Mouse (Mus musculus) midbrain, embryonic 14.5 days (tissue): ENCODE data around the gene Vmn1r126. TPM values are rescaled to one million over a fixed set of nuclear protein-coding genes. Genes with fewer than 3 reads are reported as not detected.
"Not testable (repeated sequence)": the region's sequence is repeated elsewhere in the genome, so short reads cannot be mapped to it uniquely, and the experiment has no call there.

Experiments
- ATAC-seq: fragments of 200-750 bp; cut with Nextera tagmentation; 2 replicates; pipeline ENCODE4 v1.8.0; 2017; ENCODE audit warnings: moderate number of reproducible peaks, moderate library complexity; ENCODE audit not compliant: low FRiP score, low TSS enrichment
- DNase-seq: peaks from one replicate; pipeline ENCODE4 v3.0.0-alpha.2; 2015
- H3K27ac ChIP-seq: fragments of 300-500 bp; sonication (generic); replicated peaks from 2 replicates; pipeline ENCODE4 v1.5.1; 2014; ENCODE audit warnings: mild to moderate bottlenecking, low read depth, low read length, moderate library complexity
- H3K27me3 ChIP-seq: fragments of 300-500 bp; sonication (generic); 2 replicates; pipeline ENCODE4 v1.6.1; 2014; ENCODE audit warnings: low read length, control low read depth, mixed read lengths; ENCODE audit not compliant: control insufficient read depth, insufficient read depth
- H3K36me3 ChIP-seq: fragments of 300-500 bp; sonication (generic); 2 replicates; pipeline ENCODE4 v1.6.1; 2014; ENCODE audit warnings: low read length, control low read depth; ENCODE audit not compliant: control insufficient read depth, insufficient read depth
- H3K4me1 ChIP-seq: fragments of 300-500 bp; sonication (generic); 2 replicates; pipeline ENCODE4 v1.6.1; 2014; ENCODE audit warnings: mild to moderate bottlenecking, antibody characterized with exemption, low read length, control low read depth; ENCODE audit not compliant: control insufficient read depth, insufficient read depth
- H3K4me2 ChIP-seq: fragments of 300-500 bp; sonication (generic); 2 replicates; pipeline ENCODE4 v1.6.1; 2014; ENCODE audit warnings: mild to moderate bottlenecking, low read length, moderate library complexity
- H3K4me3 ChIP-seq: fragments of 300-500 bp; sonication (generic); replicated peaks from 2 replicates; pipeline ENCODE4 v1.5.1; 2014; ENCODE audit warnings: low read depth, low read length
- H3K9ac ChIP-seq: fragments of 300-500 bp; sonication (generic); replicated peaks from 2 replicates; pipeline ENCODE4 v1.6.1; 2014; ENCODE audit warnings: mild to moderate bottlenecking, low read length, moderate library complexity
- H3K9me3 ChIP-seq: fragments of 300-500 bp; sonication (generic); 2 replicates; pipeline ENCODE4 v1.6.1; 2016; ENCODE audit warnings: low read length, control low read depth, mixed read lengths; ENCODE audit not compliant: control insufficient read depth
- WGBS: fragments of 180-500 bp; shearing (Covaris S2); extraction: QIAGEN DNeasy Blood & Tissue Kit; methylation state at CpG from one replicate; pipeline ENCODE4 v1.1.7; 2014; 5-methylcytosine and 5-hydroxymethylcytosine counted together
- polyA plus RNA-seq: library from polyadenylated mRNA; unstranded; fragments of >200 nt; fragmentation: Nextera tagmentation; extraction: Ambion mirVana; gene quantifications from 2 replicates; pipeline ENCODE4 v1.2.1, GENCODE M21; 2014

Gene Vmn1r126
- polyA plus RNA-seq: not detected in 2 replicates

DNA sequence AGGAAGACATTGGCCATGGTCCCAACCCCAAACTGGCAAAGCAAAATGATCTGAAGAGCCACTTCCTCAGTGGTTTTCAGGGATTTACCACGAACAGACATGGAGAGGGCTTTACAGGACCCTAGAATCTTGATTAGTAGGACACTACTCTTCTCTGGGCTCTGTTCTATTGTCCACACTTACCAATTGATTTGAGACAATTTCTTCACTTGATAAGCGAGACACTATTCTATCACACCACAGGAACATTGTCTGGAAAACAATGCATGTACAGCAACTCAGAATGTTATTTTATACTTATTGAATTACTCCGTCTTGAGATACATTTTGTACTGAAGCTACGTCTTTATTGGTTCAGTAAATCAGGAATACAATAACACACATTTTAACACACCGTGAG lies at the start of gene Vmn1r126:
Gene Vmn1r126 (minus strand): TSS at position 101 of the 400 bp plus-strand sequence.
- not testable (repeated sequence) for H3K4me2 ChIP-seq, H3K4me3 ChIP-seq, ATAC-seq, H3K4me1 ChIP-seq, H3K9me3 ChIP-seq, DNase-seq, H3K27ac ChIP-seq, H3K9ac ChIP-seq, H3K36me3 ChIP-seq, H3K27me3 ChIP-seq
- no CpG with 5 or more reads among the region's 5 CpGs for whole genome bisulfite sequencing

DNA sequence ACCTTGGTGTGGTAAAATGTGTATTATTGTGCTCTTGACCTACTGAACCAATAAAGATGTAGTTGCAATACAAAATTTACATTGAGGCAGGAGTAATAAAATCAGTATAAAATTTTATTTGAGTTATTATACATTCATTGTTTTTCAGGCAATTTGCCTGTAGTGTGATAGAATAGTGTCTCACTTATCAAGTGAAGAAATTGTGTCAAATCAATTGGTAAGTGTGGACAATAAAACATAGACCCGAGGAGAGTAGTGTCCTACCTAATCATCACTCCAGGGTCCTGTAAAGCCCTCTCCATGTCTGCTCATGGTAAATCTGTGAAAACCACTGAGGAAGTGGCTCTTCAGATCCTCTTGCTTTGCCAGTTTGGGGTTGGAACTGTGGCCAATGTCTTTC lies 47.8 kb upstream of the Vmn1r126 start, which contains the start of gene Vmn1r128:
Gene Vmn1r128 (plus strand): TSS at position 301 of the 400 bp plus-strand sequence.
- not testable (repeated sequence) for H3K27ac ChIP-seq, H3K27me3 ChIP-seq, ATAC-seq, H3K9me3 ChIP-seq, H3K4me3 ChIP-seq, H3K9ac ChIP-seq, H3K4me1 ChIP-seq, DNase-seq, H3K36me3 ChIP-seq, H3K4me2 ChIP-seq
- WGBS: 82% methylated on average over 1 of the region's 1 CpGs

DNA sequence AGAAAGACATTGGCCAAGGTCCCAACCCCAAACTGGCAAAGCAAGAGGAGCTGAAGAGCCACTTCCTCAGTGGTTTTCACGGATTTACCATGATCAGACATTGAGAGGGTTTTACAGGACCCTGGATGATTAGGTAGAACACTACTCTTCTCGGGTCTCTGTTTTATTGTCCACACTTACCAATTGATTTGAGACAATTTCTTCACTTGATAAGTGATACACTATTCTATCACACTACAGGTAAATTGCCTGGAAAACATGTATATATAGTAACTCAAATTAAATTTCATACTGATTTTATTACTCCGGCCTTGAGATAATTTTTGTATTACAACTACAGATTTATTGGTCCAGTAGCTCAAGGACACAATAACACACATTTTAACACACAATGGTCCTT lies 18.5 kb upstream of the Vmn1r126 start, which contains the start of gene Vmn1r127:
Gene Vmn1r127 (minus strand): TSS at position 101 of the 400 bp plus-strand sequence.
- H3K36me3 ChIP-seq, DNase-seq, H3K4me2 ChIP-seq, H3K9ac ChIP-seq, H3K27me3 ChIP-seq, H3K4me3 ChIP-seq, H3K27ac ChIP-seq, H3K4me1 ChIP-seq, ATAC-seq, H3K9me3 ChIP-seq: not testable (repeated sequence)
- no CpG with 5 or more reads among the region's 3 CpGs for WGBS

DNA sequence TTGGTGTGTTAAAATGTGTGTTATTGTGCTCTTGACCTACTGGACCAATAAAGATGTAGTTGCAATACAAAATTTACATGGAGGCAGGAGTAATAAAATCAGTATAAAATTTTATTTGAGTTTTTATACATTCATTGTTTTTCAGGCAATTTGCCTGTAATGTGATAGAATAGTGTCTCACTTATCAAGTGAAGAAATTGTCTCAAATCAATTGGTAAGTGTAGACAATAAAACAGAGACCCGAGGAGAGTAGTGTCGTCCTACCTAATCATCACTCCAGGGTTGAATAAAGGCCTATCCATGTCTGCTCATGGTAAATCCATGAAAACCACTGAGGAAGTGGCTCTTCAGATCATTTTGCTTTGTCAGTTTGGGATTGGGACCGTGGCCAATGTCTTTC lies 29.4 kb downstream of the Vmn1r126 start, which contains the start of gene Vmn1r125:
Gene Vmn1r125 (plus strand): TSS at position 301 of the 400 bp plus-strand sequence.
- not testable (repeated sequence) for H3K9me3 ChIP-seq, ATAC-seq, H3K27ac ChIP-seq, H3K4me3 ChIP-seq, DNase-seq, H3K4me2 ChIP-seq, H3K4me1 ChIP-seq, H3K27me3 ChIP-seq, H3K9ac ChIP-seq, H3K36me3 ChIP-seq
- whole genome bisulfite sequencing: 62% methylated on average over 3 of the region's 3 CpGs

DNA sequence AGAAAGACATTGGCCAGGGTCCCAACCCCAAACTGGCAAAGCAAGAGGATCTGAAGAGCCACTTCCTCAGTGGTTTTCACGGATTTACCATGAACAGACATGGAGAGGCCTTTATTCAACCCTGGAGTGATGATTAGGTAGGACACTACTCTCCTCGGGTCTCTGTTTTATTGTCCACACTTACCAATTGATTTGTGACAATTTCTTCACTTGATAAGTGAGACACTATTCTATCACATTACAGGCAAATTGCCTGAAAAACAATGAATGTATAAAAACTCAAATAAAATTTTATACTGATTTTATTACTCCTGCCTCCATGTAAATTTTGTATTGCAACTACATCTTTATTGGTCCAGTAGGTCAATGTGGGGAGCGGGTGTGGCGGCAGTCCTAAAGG lies 40.8 kb downstream of the Vmn1r126 start, which contains the start of gene Vmn1r124:
Gene Vmn1r124 (minus strand): TSS at position 101 of the 400 bp plus-strand sequence.
- ATAC-seq, DNase-seq, H3K4me2 ChIP-seq, H3K36me3 ChIP-seq, H3K4me3 ChIP-seq, H3K27ac ChIP-seq, H3K4me1 ChIP-seq, H3K27me3 ChIP-seq, H3K9me3 ChIP-seq, H3K9ac ChIP-seq: not testable (repeated sequence)
- WGBS: 79% methylated on average over 4 of the region's 4 CpGs

Other genes with a start within 250 kb of the Vmn1r126 start
- gene Vmn1r120, start 247.7 kb downstream of the Vmn1r126 start, polyA plus RNA-seq: not detected in 2 replicates
- not detected in 2 replicates for gene Vmn1r121, start 203.0 kb downstream of the Vmn1r126 start, polyA plus RNA-seq
- not detected in 2 replicates for gene Vmn1r122, start 167.3 kb downstream of the Vmn1r126 start, polyA plus RNA-seq
- gene Vmn1r123, start 139.3 kb downstream of the Vmn1r126 start, polyA plus RNA-seq: not detected in 2 replicates
- not detected in 2 replicates for gene Gm5157, start 111.0 kb downstream of the Vmn1r126 start, polyA plus RNA-seq
- gene Vmn1r124, start 40.9 kb downstream of the Vmn1r126 start, polyA plus RNA-seq: not detected in 2 replicates
- gene Vmn1r125, start 29.3 kb downstream of the Vmn1r126 start, polyA plus RNA-seq: not detected in 2 replicates
- gene Vmn1r127, start 18.4 kb upstream of the Vmn1r126 start, polyA plus RNA-seq: not detected in 2 replicates
- not detected in 2 replicates for gene Vmn1r128, start 47.9 kb upstream of the Vmn1r126 start, polyA plus RNA-seq
- not detected in 2 replicates for gene Vmn1r129, start 59.8 kb upstream of the Vmn1r126 start, polyA plus RNA-seq
- not detected in 2 replicates for gene Gm6882, start 131.3 kb upstream of the Vmn1r126 start, polyA plus RNA-seq
- not detected in 2 replicates for gene Vmn1r130, start 210.3 kb upstream of the Vmn1r126 start, polyA plus RNA-seq
- gene Vmn1r131, start 244.6 kb upstream of the Vmn1r126 start, polyA plus RNA-seq: not detected in 2 replicates